Mouse (Mus musculus): ENCODE results near the gene Plk5. TPM values are rescaled to one million over a fixed set of nuclear protein-coding genes. Genes with fewer than 3 reads are reported as not detected.
A peak's percentile ranks its signal among the peaks of the same experiment; 100 is the strongest.
"Not testable (repeated sequence)": the region's sequence is repeated elsewhere in the genome, so short reads cannot be mapped to it uniquely, and the experiment has no call there.

Plk5 gene
- polyA plus RNA-seq, 1 experiment, result 24.9 TPM

DNA sequence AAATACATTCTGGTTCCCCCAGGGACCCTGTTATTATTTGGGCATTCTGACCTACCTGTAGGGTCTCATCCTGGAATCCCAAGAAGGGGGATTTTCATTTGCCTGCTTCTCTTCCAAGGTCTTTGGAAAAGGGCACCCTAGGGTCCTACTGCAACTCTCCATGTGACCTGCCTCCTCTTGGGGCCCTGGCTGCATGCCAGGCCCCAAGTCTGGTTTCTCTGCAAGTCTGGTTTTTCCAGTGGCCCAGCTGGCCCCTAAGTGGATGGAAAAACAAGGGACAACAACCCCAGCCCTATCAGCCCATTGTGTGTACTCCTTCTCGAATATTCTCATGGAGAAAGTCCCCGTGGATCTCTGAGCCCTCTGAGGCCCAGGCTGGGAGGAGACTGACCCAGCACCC, 25.4 kb upstream of the Plk5 start:
- no peak for DNase-seq (ENCODE audit: extremely low spot score in 1 of 2, low spot score in 1 of 2)

DNA sequence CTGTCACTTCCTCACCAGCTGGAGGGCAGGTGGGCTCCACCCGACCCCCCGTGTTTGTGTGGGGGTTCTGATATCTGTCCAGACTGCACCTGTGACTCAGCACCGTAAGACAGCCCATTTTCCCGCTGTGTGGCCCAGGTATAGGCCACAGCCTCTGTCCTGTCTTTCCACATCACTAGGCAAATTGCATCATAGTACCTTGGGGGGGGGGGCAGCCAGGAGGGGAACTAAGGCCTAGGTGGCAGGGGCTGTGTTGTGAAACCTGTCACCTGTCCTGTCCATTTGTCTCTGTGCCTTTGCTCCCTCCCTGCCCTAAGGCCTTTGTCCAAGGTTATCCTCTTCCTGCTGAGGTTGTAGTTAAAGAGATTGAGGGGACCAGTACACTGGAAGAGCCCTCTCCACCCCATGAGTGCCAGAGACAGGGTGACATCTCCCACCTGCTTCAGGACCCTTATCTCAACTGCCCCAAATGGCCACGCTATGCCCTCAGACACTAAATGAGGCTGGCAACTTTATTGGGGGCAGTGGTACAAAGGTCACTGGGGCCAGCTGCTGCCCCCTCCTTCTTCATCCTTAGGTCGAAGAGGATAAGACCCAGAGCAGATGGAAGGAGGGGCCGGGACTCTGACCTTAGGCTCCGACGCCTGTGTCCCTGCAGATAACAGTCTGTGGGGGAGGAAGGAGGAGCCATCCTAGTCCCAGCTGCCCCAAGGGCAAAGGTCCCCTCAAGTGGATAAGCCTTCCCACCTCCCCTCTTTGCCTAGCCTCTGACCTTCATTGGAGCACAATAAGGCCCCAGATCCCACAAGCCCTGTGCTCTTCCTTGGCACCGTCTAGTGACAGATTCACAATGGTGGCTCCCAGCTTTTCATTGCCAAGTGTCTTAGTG, 24.4 kb upstream of the Plk5 start:
- no peak for DNase-seq (ENCODE audit: extremely low spot score in 1 of 2, low spot score in 1 of 2)

DNA sequence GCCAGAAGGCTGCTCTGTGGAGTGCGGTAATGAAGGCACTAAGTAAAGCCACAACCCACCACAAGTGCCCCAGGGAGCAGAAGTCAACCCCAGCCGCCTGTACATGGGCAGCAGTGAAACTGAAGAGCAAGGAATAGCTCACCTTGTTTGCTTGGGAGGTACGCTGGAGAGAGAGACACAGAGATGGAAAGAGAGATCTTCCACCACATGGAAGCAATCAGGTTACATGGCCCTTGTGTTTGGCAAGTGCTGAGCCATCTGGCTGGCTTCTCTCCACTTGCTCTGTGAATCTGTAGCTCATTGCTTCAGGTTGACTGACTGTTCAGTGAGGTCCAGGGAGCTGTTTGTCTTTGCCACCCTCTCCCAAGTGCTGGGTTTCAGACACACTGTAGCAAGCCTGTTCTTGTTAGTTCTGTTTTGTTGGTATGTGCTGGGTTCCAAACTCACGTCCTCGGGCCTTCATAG, 23.7 kb upstream of the Plk5 start:
- no peak for DNase-seq (ENCODE audit: extremely low spot score in 1 of 2, low spot score in 1 of 2)

DNA sequence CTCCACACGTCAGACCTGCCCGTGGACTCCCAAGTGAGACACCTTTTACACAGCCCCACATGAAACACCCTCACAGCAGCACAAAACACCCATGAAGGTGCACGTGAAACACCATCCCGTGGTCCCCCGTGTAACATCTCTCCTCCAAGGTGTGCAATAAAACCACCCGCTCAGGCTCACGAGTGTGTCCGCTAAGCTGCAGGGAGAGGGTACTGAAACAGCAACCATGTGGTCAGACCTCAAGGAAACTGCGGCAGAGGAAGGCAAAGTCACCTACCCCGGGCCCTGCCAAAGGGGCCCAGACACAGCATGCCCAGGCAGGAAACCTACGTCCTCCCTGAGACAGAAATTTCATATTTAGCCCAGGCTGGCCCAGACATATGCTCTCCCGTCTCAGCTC, 20.0 kb upstream of the Plk5 start:
- DNase-seq (ENCODE audit: extremely low spot score in 1 of 2, low spot score in 1 of 2), result no peak

DNA sequence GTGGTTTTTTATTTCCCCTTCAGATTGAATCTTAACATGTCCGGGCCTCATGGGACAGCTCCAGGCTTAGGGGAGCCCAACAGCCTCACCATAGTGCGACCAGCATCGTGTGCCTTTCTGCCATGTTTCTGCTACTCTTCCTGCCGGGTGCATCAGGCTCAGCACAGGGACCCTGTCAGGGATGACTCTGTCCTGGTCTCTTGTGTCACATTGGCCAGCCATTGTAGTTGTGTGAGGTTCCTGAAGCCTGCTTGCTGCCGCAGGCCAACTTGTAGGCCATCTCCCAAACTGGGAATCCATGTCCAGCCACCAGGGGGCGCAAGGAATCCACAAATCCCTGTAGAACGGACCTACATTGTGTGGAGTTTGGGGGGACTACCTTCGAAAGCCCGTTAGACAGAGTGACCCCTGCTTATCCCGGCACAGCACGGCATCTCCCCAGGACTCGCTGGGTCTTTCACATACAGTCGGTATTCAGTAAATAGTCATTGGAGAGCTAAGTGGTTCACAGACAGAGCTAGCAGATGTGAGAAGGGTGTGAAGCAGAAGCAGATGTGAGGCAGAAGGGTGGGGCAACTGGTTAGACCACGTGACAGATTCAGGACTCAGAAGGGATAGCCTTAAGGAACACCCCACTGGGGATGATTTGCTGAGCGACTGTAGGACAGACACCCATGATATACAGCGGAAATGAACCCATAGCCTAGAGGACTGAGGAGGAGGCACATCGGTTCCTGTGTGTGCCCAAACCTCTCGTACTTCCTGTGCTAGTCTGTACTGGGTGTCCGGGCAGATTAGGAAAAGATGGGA, 16.1 kb upstream of the Plk5 start:
- DNase-seq (ENCODE audit: extremely low spot score in 1 of 2, low spot score in 1 of 2), result peak in 1 of 2 experiments; percentile 93

DNA sequence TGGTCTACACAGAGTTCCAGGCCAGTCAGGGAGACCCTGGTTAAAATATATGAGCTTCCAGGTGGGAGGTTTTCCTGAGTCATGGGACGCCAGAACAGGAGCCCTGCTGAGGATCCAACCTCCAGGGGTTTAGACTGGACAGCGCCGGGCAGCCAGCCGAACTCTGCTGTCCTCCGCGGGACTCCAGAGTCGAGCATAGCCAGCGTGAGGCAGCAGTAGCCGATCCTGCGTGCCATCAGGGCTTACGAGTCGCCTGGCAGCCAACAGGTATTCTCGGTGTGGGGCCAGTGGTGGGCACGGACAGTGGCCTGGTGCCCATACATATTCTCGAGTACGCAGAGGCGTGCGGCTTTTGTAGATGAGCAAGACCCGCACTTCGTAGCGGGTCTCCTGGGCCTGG, 15.2 kb upstream of the Plk5 start:
- DNase-seq (ENCODE audit: extremely low spot score in 1 of 2, low spot score in 1 of 2), result no peak

DNA sequence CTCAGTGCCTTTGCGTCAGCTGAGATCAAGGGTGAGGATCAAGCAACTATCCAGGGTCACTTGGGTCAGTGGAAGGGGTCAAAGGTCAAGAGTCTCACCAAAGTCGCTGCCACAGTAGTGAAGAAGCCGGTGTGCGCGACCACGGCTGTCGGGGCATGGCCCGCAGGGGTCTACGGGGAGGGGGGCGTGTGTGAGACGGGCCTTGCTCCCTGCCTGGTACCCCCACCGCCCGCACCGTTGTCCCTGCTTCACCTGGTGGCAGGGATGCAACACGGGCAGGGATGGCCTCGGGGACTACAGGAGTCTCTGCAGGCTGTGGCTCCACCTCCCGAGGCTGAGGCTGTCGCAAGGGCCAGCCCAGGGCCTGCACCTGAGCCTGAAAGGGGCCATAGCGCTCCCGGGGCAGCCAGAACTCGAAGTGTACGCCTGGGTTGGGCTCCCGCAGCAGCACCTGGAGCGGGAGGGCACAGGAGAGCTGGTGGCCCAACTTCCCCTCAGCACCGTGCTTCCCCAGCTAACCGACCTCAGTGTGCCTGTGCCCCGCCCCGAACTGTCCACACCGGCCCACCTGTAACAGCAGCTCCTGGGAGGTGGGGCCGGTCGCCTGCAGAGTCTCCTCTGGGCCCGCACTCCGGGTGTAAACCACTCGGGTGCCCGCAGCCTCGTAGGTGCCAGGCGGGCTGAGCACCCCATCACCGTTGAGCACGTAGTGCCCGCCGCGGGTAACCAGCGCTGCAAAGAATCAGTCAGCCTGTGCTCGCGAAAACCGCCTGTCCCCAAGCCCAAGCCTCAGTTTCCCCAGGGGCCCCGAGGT, 14.6 kb upstream of the Plk5 start:
- no peak for DNase-seq (ENCODE audit: extremely low spot score in 1 of 2, low spot score in 1 of 2)

DNA sequence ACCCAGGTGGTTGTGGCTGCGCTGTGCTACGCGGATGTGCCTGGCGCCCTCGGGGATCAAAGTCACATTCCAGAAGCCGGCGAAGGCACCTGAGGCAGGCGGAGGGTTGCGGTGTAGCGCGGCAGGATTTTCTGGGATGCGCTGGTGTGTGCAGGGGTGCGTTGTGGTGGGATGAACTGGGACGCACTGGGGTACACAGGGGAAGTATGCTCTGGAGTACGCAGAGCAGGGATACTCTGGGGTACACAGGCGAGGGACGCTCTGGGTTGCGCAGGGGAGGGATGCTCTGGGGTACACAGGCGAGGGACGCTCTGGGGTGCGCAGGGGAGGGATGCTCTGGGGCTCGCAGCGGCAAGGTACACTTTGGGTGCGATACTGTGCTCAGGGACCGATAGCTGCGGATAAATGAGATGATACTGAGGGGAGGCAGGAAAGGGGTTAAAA, 13.9 kb upstream of the Plk5 start:
- no peak for DNase-seq (ENCODE audit: extremely low spot score in 1 of 2, low spot score in 1 of 2)

DNA sequence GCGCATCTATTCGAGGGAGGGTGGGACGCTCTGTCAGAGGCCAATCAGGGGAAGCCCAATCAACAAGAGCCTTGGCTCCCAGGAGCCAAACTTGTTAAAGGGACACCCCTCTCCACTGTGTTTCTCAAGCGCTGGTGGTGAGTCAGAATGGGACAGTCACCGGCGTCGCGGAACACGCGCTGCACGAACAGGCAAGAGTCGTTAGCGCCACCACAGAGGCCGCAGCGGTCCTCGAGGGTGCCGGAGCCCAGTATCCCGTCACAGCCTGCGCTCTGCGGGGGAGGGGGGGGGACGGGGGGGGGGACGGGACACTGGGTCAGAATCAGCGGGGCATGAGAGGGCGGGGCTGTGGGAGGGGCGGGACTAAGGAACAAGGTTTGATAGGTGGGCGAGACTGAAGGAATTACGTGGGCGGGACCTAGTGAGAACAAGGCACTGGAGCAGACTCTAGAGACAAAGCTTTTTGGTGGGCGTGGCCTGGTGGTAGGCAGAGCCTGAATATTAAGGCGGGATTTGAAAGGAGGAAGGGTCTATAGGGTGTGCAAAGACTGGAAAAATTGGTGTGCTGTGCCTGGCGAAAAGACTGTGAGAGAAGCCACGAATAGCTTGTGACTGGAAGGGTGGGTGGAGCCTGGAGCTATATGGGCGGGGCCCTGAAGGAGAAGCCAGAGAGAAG, 13.4 kb upstream of the Plk5 start:
- DNase-seq (ENCODE audit: extremely low spot score in 1 of 2, low spot score in 1 of 2), result peak in 1 of 2 experiments; percentile 66

DNA sequence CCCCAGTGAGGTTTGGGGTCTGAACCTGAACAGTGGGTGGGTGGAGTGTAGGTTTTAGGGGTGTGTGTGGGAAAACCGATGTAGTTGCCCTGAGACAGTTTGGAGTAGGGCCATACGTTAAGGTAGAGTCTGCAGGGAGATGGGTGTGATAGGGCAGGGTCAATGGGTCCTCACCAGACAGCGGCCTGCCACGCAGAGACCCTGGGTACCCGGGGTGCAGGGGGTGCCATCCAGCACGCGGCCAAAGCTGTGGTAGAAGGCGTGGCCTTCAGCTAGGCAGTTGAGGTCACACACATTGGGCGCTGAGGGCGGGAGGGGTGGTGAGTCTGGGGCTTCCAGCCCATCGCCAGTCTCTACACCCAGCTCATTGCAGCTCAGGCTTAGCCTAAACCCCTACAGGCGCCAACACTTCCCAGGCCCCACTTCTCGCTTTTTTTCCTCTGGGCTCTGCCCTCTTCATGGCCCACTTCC, 12.8 kb upstream of the Plk5 start:
- no peak for DNase-seq (ENCODE audit: extremely low spot score in 1 of 2, low spot score in 1 of 2)

DNA sequence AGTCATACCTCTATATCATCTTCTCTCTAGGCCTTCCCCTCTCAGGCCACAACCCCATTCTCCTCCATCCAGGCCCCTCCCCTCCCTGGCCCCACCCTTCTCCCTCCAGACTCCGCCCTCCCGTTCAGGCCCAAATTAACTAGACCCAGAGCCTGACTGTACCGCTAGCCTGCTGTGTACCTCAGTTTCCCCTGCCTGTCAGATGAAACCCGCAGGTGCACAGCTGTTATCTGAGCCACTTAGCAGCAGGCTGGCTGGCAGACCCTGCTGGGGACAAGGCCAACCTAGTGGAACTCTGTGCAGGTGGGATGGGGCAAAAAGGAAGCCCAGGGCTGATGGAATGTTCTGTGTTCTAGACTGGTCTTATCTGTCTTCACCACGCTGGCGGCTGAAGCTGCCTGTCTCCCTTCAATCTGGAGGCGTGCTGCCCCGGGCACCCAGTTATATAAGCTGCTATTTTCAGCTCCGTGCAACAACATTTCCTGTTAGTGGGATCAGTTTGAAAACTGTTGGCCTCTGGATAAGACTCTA, 12.1 kb upstream of the Plk5 start:
- DNase-seq (ENCODE audit: extremely low spot score in 1 of 2, low spot score in 1 of 2), result peak in 1 of 2 experiments; percentile 62

DNA sequence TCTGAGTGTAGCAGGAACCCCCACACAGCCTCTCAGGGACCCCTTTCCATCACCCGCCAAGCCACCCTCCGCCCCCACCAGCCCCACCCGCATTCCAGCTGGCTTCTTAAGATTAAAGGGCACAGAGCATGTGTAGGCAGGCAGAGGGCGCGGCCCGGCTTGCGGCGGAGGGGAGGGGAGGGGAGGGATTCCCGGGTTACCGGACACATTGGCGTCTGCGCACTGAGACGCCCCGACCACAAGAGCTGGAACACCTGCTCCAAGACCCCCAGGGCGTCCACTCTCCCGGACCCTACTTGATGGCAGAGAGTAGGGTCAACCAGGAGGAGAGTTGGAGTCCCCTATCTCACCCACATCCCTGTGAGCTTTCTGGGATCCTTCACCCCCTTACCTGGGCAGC, 11.1 kb upstream of the Plk5 start:
- no peak for DNase-seq (ENCODE audit: extremely low spot score in 1 of 2, low spot score in 1 of 2)

DNA sequence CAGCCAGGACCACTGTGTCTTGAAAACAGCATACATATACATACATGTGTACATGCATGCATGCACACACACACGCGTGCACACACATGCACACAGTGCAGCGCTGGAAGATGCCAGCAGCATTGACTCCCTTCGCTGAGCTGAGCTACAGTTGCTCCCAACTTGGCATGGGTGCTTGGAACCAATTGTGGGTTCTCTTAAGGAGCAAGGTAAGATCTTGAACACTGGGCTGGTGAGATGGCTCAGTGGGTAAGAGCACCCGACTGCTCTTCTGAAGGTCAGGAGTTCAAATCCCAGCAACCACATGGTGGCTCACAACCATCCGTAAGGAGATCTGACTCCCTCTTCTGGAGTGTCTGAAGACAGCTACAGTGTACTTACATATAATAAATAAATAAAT, 10.3 kb upstream of the Plk5 start:
- not testable (repeated sequence) for DNase-seq (ENCODE audit: extremely low spot score in 1 of 2, low spot score in 1 of 2)

DNA sequence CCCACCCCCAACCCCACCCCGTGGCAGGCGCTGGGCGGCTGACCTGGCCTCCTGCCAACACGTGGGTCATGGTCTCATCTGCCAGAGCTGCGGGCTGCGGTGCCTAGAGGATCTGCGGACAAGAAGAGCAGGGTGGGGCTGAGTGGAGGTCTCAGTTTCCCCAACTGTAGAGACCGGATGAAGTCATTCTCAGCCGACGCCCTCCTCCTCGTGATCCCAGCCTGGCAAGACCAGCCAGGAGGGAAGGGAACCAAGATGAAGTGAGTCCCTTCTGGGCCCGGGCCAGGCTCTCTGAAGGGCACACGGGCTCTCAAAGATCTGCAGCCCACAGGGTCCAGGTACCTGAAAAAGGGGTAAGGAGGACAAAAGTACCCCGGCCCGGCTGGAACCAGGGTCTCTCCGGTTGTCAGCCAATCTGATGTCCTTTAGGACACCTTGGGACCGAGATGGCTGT, 8.7 kb upstream of the Plk5 start:
- no peak for DNase-seq (ENCODE audit: extremely low spot score in 1 of 2, low spot score in 1 of 2)

DNA sequence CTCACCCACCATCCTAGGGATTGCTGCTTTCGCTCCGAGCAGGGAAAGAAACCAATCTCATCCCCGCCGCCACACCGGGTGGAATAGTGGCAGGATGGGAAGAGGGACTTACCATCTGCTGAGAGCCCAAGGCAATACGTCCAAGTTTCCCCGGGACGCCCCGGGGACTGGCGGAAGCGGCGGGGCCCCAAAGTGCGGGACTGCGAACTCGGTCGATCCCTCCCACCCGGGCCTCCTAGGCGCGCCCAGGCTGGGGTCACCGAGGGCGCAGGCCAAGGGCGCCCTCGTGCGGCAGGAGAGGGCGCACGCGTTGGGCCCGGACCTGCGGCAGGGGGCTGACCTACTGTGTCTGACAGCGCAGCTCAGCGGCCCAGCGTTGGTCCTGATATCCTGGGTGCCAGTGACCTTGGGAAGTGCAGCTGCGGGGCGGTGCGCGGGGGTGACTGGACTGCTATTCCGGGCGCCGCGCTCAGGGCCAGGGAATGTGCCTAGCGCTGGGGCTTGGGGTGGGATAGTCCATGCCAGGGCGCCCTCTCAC, 7.9 kb upstream of the Plk5 start, which contains the start of gene Adamtsl5:
Gene Adamtsl5 (minus strand): TSS at position 169 of the 538 bp plus-strand sequence.
- DNase-seq (ENCODE audit: extremely low spot score in 1 of 2, low spot score in 1 of 2), result no peak

DNA sequence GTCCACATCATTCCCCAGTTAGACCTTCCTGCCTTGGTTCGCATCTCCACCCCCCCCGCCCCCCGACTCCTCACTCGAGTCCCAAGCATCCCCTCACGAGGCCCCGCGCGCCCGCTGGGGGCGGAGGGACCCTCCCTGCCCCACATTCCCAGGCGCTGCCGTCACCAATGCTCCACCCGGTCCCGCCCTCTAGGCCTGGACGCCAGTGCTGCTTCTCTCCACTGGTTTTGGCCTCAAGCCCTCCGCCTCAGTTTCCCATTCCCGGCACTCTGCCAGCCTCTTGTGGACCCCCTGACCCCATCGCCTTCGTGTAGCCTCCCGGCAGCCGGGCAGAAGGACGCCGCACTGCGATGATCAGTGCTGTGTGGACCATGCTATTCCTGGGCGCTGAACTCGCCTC, 7.3 kb upstream of the Plk5 start:
- DNase-seq (ENCODE audit: extremely low spot score in 1 of 2, low spot score in 1 of 2), result no peak

DNA sequence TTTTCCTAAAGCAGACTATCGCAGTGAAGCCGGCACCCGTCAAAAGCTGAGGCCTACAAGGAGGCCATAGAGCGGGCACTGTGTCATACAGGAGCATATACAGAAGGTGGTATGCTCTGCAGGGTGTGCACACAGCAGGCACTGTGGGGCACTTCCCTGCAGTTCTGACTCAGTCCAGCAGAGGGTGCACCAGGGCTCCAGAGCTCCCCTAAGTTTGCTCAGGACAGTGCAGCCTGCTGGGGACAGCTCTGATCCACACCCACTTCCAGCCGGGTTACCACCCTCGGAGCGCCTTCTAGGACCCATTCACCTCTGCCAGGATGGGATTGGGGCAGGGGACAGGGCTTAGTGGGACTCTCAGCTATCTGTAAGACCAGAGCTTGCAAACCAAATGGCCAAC, 6.0 kb upstream of the Plk5 start:
- DNase-seq (ENCODE audit: extremely low spot score in 1 of 2, low spot score in 1 of 2), result peak in 1 of 2 experiments; percentile 93

DNA sequence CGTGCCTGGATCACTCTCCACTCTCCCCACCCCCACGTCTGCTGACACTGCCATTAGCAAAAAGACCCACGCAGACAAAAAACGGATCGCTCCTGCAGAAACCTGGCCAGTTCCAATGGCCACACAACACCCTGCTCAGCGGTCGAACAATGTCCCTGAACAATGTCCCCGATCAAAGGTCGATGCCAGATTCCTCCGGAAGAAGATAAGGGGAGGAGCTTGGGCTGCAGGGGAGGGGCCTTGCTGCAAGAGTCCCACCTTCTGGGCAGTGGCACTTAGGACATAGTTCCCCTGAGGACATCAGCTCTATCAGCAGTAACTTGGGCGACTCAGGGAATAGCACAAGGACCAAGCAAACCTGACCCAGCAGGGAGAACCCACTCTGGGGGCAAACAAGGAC, 4.4 kb upstream of the Plk5 start:
- DNase-seq (ENCODE audit: extremely low spot score in 1 of 2, low spot score in 1 of 2), result no peak

DNA sequence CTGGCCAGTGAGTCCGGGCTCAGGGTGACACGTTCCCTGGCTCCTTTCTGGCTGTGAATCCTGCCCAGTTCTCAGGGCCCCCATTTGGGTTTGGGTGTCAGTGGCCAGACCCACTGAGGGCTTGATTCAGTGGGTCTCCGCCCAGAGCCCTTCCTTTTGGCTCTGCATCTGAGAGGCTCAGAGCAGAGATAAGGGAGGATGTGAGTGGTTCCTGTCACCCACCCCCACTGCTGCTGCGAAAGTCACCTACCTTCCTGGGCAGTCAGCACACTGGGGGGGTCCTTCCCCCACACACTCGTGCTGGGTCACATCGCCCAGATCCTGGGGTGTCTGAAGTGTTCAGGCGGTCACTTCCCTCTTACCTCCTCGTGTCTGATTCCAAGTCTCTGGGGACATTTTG, 3.5 kb upstream of the Plk5 start:
- no peak for DNase-seq (ENCODE audit: extremely low spot score in 1 of 2, low spot score in 1 of 2)
